Mouse (Mus musculus) MEL-GATA-1-ER (cell line): Measurements from ENCODE around the gene A830005F24Rik.

Experiments
- DNase-seq: peaks from one replicate; pipeline ENCODE4 v3.0.0-alpha.2; 2012; ENCODE audit warnings: low read depth; ENCODE audit errors: extremely low read depth

A830005F24Rik gene

DNA sequence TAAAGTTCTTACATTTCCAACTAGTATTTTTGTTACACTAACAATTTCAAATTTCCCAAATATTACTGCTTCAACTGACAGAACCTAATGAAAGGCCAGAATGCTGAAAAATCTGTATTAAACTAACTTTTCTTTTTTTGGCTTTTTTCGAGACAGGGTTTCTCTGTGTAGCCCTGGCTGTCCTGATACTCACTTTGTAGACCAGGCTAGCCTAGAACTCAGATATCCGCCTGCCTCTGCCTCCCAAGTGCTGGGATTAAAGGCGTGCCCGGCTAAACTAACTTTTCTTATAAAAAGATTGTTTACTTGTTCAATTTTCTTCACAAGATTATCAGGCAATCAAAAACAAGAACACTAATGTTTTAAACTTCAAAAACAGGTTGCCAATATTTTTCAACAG lies 31.5 kb downstream of the A830005F24Rik start:
- DNase-seq, result no peak

GRCm38 (mm10) chr13:48545476-48546281 lies 32.3 kb downstream of the A830005F24Rik start:
- peak; percentile 97 for DNase-seq

DNA sequence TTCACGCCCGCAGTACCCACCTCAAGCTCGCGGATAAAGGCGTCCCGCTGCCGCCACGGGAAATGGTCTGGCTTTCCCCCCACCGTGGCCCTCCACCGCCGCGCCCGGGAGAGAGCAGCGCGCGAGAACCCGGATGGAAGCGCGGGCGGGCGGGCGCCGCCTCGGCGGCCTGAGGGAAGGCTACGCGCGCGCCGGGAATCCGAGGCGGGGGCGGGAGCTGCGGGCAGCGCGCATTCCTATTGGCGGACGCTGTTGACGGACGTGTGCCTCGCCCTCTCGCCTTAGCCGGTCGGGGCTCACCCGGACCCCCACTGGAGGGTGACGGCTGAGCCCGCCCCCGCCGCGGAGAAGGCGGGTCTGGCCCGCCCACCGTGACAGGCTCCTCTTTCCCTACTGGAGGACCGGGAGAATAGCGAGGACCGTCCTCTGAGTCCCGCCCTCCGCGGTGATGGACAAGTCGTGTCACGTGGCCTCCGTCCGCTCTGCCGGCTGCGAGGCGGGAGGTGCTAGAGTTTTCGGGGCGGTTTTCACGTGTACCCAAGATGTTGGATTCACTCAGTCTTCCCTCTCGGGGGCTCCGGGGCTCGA lies 33.1 kb downstream of the A830005F24Rik start:
- peak; percentile 97 for DNase-seq

GRCm38 (mm10) chr13:48547623-48548022 lies 34.3 kb downstream of the A830005F24Rik start:
- no peak for DNase-seq

DNA sequence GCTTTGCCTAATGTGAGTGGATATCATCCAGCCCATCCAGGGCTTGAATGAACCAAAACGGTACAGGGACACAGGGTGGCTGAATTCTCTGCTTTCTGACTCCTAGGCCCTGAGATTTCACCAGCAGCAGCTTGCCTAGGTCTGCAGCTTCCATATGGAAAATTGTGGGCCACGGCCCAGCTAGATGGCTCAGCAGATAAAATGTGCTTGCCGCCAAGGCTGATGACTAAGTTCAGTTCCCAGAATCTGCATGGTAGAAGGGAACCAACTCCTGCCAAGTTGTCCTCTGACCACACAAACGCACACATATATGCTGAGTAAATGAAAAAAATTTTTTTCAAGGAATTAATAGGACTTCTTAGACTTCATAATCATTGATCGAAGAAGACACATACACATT lies 34.9 kb downstream of the A830005F24Rik start:
- DNase-seq, result no peak

DNA sequence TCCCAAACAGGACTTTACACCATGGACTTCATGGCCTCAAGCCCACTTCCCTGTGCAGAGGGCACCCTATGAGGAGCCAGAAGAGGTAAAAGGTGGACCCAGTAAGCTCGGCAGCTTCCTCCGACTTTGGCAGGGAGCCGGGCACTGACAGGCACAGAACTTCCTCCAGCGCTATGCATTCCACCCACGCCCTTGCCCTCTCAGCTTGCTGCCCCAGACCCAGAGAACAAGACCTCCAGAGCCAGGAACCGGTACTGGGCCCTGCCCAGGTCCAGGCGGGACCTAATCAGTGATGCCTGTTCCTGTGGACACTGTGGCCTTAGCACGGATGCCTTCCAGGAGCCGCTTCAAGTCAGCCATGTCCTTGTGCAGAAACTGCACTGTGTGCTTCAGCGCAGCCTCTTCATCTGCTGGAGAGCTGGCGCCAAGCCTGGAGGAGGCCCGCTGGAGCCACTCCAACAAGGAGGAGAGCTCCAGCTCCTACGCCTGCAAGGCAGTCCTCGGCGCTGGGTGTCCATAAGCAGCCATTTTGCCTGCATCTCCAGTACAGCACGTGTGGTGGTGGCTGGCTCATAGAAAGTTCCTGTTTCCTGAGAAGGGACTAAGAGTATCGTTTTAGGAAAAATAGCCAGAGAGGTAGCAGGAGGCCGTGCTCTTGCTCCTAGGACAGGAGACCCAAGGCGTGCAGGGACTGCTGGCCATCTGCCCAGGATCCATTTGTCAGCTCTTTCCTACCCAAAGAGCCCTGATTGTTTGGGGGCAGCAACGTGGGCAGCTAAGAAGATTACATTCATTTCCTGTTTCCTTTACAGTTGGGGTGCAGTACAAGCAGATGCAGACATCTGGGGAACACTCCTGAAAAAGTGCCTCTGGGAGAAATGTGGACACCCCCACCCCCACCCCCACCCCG lies 39.1 kb downstream of the A830005F24Rik start:
- peak; percentile 56 for DNase-seq

DNA sequence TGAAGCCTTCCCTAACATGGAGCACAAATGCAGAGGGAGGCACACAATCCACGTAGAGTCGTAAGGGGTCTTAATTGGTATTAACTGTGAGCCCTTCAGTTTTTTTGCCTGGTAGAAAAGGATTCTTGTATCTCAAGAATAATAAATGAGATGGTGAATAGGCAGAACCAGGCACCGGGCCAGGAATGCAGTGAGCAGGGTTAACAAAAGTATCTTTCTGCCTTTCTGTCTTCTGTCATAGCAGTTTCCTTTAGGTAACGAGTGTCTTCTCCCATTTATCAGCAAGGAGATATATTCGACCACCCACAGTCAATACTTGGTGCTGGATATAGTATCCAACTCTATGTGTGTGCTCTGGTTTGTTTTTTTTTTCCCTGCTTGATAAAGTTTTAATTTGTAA lies 40.1 kb downstream of the A830005F24Rik start:
- DNase-seq, result no peak

DNA sequence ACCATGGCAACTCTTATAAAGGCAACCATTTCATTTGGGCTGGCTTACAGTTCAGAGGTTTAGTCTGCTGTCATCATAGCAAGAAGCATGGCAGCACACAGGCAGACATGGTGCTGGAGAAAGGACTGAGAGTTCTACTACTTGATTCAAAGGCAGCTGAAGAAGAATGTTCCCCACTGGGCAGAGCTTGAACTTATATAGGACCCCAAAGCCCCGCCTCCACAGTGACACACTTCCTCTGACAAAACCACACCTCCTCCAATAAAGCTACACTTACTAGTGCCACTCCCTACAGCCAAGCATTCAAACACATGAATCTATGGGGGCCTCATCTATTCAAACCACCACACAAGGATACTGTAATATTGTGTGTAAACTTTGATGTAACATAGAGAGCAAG lies 41.2 kb downstream of the A830005F24Rik start:
- DNase-seq, result no peak

DNA sequence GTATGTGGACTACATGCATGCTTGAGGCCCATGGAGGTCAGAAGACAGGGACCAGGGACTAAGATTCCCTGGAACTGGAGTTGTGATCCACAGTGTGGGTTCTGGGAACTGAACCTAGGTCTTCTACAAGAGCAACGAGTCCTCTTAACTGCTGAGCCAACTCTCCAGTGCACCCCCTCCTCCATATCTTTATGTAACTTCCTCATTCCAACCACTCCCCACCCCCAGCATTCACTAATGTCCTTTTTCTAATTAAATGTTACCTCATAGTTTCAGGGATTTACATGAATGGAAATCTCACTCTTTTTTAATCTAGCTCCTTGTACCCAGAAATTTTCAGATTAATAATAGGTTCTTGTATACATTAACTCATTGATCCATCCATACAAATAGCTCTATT lies 42.6 kb downstream of the A830005F24Rik start:
- peak; percentile 59 for DNase-seq

DNA sequence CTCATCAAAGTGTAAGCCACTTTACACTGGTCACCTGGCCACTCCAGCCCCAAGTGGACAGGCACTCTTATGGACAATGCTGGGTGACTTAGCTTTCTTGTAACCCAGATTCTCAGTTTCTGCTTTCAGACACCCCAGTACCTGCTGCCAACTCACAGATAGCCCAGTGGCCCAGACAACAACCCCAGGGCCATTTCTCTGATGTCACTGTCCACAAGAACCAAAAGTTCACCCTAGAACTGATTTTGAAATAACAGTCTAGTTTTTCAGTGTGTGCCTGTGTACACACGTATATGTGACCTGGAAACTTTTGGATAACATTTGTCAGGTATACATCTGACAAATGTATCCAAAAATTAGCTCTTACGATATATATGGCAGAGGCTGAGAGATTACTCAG lies 48.1 kb downstream of the A830005F24Rik start:
- DNase-seq, result no peak

DNA sequence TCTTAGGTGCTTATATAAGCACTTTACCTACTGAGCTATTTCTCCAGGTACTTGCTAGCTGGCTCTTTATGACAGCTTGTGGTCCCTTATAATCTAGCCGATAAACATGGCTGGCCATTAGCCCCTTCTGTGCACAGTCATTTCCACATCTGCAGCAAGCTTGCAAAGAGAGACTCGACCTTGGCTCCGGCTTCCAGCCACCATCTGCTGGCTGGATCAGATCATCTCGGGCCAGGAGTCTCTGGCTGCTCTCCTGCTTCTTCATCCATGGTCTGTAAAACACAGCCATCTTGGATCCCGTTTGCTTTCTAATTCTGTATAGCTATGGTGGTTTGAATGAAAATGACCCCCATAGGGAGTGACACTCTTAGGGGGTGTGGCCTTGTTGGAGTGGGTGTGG lies 49.0 kb downstream of the A830005F24Rik start:
- DNase-seq, result no peak
